Mouse (Mus musculus): ENCODE measurements around the gene Slc25a38.

- TF ChIP-seq CTCF (IDR thresholded peaks at IDR 0.05) (no peak), EP300 (IDR thresholded peaks at IDR 0.05) (no peak)
Measured at GRCm38 (mm10) chr9:120114789-120115151, 4.6 kb downstream of the Slc25a38 start.

All from lung, postnatal 0 days (tissue).